Mouse (Mus musculus) megakaryocyte, embryonic 14.5 days (primary cell): ENCODE data around the gene Ssx2ip. TPM values are rescaled to one million over a fixed set of nuclear protein-coding genes. Genes with fewer than 3 reads are reported as not detected.

Source experiments
- H3K27me3 ChIP-seq: replicated peaks from 2 replicates; pipeline ENCODE3; 2012; ENCODE audit warnings: inconsistent platforms
- H3K36me3 ChIP-seq: replicated peaks from 2 replicates; pipeline ENCODE3; 2012; ENCODE audit warnings: low read length, inconsistent platforms, mixed read lengths
- H3K4me1 ChIP-seq: 2 replicates; pipeline ENCODE4 v1.6.1; 2012; ENCODE audit warnings: inconsistent platforms
- H3K4me3 ChIP-seq: replicated peaks from 2 replicates; pipeline ENCODE3; 2012; ENCODE audit warnings: moderate library complexity, mild to moderate bottlenecking, inconsistent platforms
- H3K9me3 ChIP-seq: 2 replicates; pipeline ENCODE4 v1.6.1; 2012; ENCODE audit warnings: inconsistent platforms
- FLI1 ChIP-seq: IDR thresholded peaks from 2 replicates; pipeline ENCODE4 v1.6.1; 2012; ENCODE audit warnings: low read length, inconsistent platforms, mixed read lengths
- GATA1 ChIP-seq: IDR thresholded peaks from 3 replicates; pipeline ENCODE4 v1.6.1; 2012; ENCODE audit warnings: mixed read lengths, low read length, inconsistent platforms, borderline replicate concordance
- polyA plus RNA-seq: library from polyadenylated mRNA; stranded (reverse); fragments of >175 nt; gene quantifications from 2 replicates; pipeline ENCODE4 v1.2.3, GENCODE M21; 2012; ENCODE audit warnings: low replicate concordance; ENCODE audit not compliant: insufficient read depth

The Ssx2ip gene
- polyA plus RNA-seq, 1 experiment, result 10.1 TPM

- Histone ChIP-seq H3K4me3 (no peak overlapping the region), H3K36me3 (no peaks in the 10 kb centered on the region), H3K4me1 (peaks cover 17% of the 10 kb centered on the region), H3K27me3 (peaks cover 13% of the 10 kb centered on the region), H3K9me3 (no peaks in the 10 kb centered on the region)
- TF ChIP-seq GATA1, result no peak
- no peak for TF ChIP-seq FLI1
Observed at GRCm38 (mm10) chr3:146377216-146377615, 27.2 kb upstream of the Ssx2ip start.

GRCm38 (mm10) chr3:146378753-146379152 lies 25.7 kb upstream of the Ssx2ip start:
- H3K27me3 ChIP-seq, result peaks cover 14% of the 10 kb centered on the region
- no peak overlapping the region for H3K4me3 ChIP-seq
- no peaks in the 10 kb centered on the region for H3K36me3 ChIP-seq
- no peak for TF ChIP-seq GATA1
- no peak for TF ChIP-seq FLI1
- peaks cover 9% of the 10 kb centered on the region for H3K9me3 ChIP-seq
- peaks cover 17% of the 10 kb centered on the region for H3K4me1 ChIP-seq

- Histone ChIP-seq H3K9me3 (peaks cover 9% of the 10 kb centered on the region), H3K36me3 (no peaks in the 10 kb centered on the region), H3K4me3 (no peak overlapping the region), H3K27me3 (peaks cover 14% of the 10 kb centered on the region), H3K4me1 (peaks cover 17% of the 10 kb centered on the region)
- TF ChIP-seq FLI1 (no peak), GATA1 (no peak)
Observed at GRCm38 (mm10) chr3:146379740-146380466, 24.5 kb upstream of the Ssx2ip start.

GRCm38 (mm10) chr3:146380874-146381273 lies 23.6 kb upstream of the Ssx2ip start:
- H3K9me3 ChIP-seq, result peaks cover 9% of the 10 kb centered on the region
- TF ChIP-seq GATA1, result no peak
- no peak for TF ChIP-seq FLI1
- H3K36me3 ChIP-seq, result no peaks in the 10 kb centered on the region
- peaks cover 17% of the 10 kb centered on the region for H3K27me3 ChIP-seq
- H3K4me1 ChIP-seq, result peaks cover 17% of the 10 kb centered on the region
- no peak overlapping the region for H3K4me3 ChIP-seq

- TF ChIP-seq FLI1, result no peak
- no peak for TF ChIP-seq GATA1
- Histone ChIP-seq H3K36me3 (no peaks in the 10 kb centered on the region), H3K9me3 (peaks cover 14% of the 10 kb centered on the region), H3K4me3 (no peak overlapping the region), H3K4me1 (peaks cover 16% of the 10 kb centered on the region), H3K27me3 (peaks cover 21% of the 10 kb centered on the region)
Observed at GRCm38 (mm10) chr3:146381471-146381870, 23.0 kb upstream of the Ssx2ip start.

- no peak overlapping the region for H3K4me3 ChIP-seq
- H3K27me3 ChIP-seq, result peaks cover 22% of the 10 kb centered on the region
- no peaks in the 10 kb centered on the region for H3K36me3 ChIP-seq
- peaks cover 21% of the 10 kb centered on the region for H3K9me3 ChIP-seq
- H3K4me1 ChIP-seq, result peaks cover 10% of the 10 kb centered on the region
- no peak for TF ChIP-seq FLI1
- no peak for TF ChIP-seq GATA1
Observed at GRCm38 (mm10) chr3:146386800-146387199, 17.6 kb upstream of the Ssx2ip start.

- Histone ChIP-seq H3K4me1 (peaks cover 45% of the 10 kb centered on the region), H3K9me3 (peaks cover 10% of the 10 kb centered on the region), H3K36me3 (no peaks in the 10 kb centered on the region), H3K27me3 (peaks cover 9% of the 10 kb centered on the region), H3K4me3 (no peak overlapping the region)
- TF ChIP-seq FLI1 (no peak), GATA1 (no peak)
Observed at GRCm38 (mm10) chr3:146392656-146393321, 11.7 kb upstream of the Ssx2ip start.

- no peak for TF ChIP-seq GATA1
- TF ChIP-seq FLI1, result no peak
- Histone ChIP-seq H3K4me3 (peak overlapping the region; percentile 56), H3K27me3 (peaks cover 7% of the 10 kb centered on the region), H3K36me3 (no peaks in the 10 kb centered on the region), H3K4me1 (peaks cover 47% of the 10 kb centered on the region), H3K9me3 (peaks cover 10% of the 10 kb centered on the region)
Observed at GRCm38 (mm10) chr3:146393641-146394100, 10.8 kb upstream of the Ssx2ip start.

GRCm38 (mm10) chr3:146396256-146396655 lies 8.2 kb upstream of the Ssx2ip start:
- no peaks in the 10 kb centered on the region for H3K36me3 ChIP-seq
- H3K4me1 ChIP-seq, result peaks cover 46% of the 10 kb centered on the region
- peaks cover 4% of the 10 kb centered on the region; the same call in 1 of the 2 replicates for H3K9me3 ChIP-seq
- H3K27me3 ChIP-seq, result no peaks in the 10 kb centered on the region
- TF ChIP-seq FLI1 (no peak), GATA1 (no peak)
- no peak overlapping the region for H3K4me3 ChIP-seq

- Histone ChIP-seq H3K4me1 (peaks cover 42% of the 10 kb centered on the region), H3K9me3 (peaks cover 10% of the 10 kb centered on the region; the same call in 1 of the 2 replicates), H3K36me3 (no peaks in the 10 kb centered on the region), H3K27me3 (peaks cover 3% of the 10 kb centered on the region), H3K4me3 (no peak overlapping the region)
- no peak for TF ChIP-seq GATA1
- no peak for TF ChIP-seq FLI1
Observed at GRCm38 (mm10) chr3:146396934-146397333, 7.5 kb upstream of the Ssx2ip start.
